Mouse (Mus musculus) heart, embryonic 16.5 days (tissue): ENCODE data around the gene Olfr1222. TPM values are rescaled to one million over a fixed set of nuclear protein-coding genes. Genes with fewer than 3 reads are reported as not detected.

ENCODE experiments used
- ATAC-seq: fragments of 200-750 bp; cut with Nextera tagmentation; replicated peaks from 2 replicates; pipeline ENCODE4 v1.8.0; 2017; ENCODE audit warnings: moderate number of reproducible peaks; ENCODE audit not compliant: insufficient read depth, low FRiP score; ENCODE audit errors: extremely low read depth
- H3K27ac ChIP-seq: fragments of 300-500 bp; sonication (generic); 2 replicates; pipeline ENCODE4 v1.5.1; 2014; ENCODE audit warnings: mild to moderate bottlenecking, low read length, control low read depth, moderate library complexity
- H3K27me3 ChIP-seq: fragments of 300-500 bp; sonication (generic); 2 replicates; pipeline ENCODE4 v1.6.1; 2014; ENCODE audit warnings: low read length, mixed read lengths; ENCODE audit not compliant: control insufficient read depth, insufficient read depth
- H3K36me3 ChIP-seq: fragments of 300-500 bp; sonication (generic); 2 replicates; pipeline ENCODE4 v1.6.1; 2014; ENCODE audit not compliant: control insufficient read depth, insufficient read depth
- H3K4me1 ChIP-seq: fragments of 300-500 bp; sonication (generic); 2 replicates; pipeline ENCODE4 v1.6.1; 2014; ENCODE audit warnings: low read length, mixed read lengths; ENCODE audit not compliant: control insufficient read depth, insufficient read depth
- H3K4me2 ChIP-seq: fragments of 300-500 bp; sonication (generic); 2 replicates; pipeline ENCODE4 v1.6.1; 2014; ENCODE audit warnings: low read depth, mild to moderate bottlenecking, control low read depth, low read length
- H3K4me3 ChIP-seq: fragments of 300-500 bp; sonication (generic); 2 replicates; pipeline ENCODE4 v1.5.1; 2014; ENCODE audit warnings: mild to moderate bottlenecking, control low read depth, low read length
- H3K9ac ChIP-seq: fragments of 300-500 bp; sonication (generic); 2 replicates; pipeline ENCODE4 v1.6.1; 2014; ENCODE audit warnings: low read length, control low read depth
- H3K9me3 ChIP-seq: fragments of 300-500 bp; sonication (generic); replicated peaks from 2 replicates; pipeline ENCODE4 v1.6.1; 2016; ENCODE audit warnings: low read length; ENCODE audit not compliant: control insufficient read depth
- WGBS: fragments of 180-500 bp; shearing (Covaris S2); extraction: QIAGEN DNeasy Blood & Tissue Kit; methylation state at CpG from one replicate; pipeline ENCODE4 v1.1.7; 2014; 5-methylcytosine and 5-hydroxymethylcytosine counted together
- polyA plus RNA-seq: library from polyadenylated mRNA; unstranded; fragments of >200 nt; fragmentation: Nextera tagmentation; extraction: Ambion mirVana; gene quantifications from 2 replicates; pipeline ENCODE4 v1.2.1, GENCODE M21; 2015

Gene Olfr1222
- polyA plus RNA-seq, 1 experiment from 2014 or later: not detected

DNA sequence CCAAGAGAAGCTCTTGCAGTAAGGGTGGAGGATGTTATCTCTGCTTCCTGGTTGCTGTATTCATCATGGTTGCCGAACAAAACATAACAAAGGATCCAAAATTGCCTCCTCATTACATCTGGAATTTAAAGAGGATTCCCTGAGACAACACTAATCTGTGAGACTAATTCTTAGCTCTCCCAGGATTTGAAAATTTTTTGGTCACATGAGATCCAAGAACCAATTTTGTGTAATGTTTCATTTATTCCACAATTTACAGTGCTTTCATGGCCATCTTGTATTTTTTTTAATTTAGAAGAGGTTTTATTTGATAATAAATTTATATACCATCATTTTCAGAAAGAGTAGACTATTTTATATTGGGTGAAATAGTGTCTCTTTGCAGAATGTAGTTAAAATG lies 49.4 kb downstream of the Olfr1222 start, which contains the start of gene Olfr1219:
Gene Olfr1219, minus strand, starts transcription at position 101 of the 400 bp plus-strand sequence.
- 45% methylated on average over 1 of the region's 1 CpGs for WGBS
- H3K36me3 ChIP-seq: no peaks in the 10 kb centered on the region
- no peak within 1 kb of the TSS for H3K4me2 ChIP-seq
- H3K27me3 ChIP-seq: no peaks in the 10 kb centered on the region
- no peaks in the 10 kb centered on the region for H3K9me3 ChIP-seq
- H3K27ac ChIP-seq: no peak within 1 kb of the TSS
- H3K4me1 ChIP-seq: no peaks in the 10 kb centered on the region
- no peak within 1 kb of the TSS for H3K4me3 ChIP-seq
- no peak for ATAC-seq
- no peak within 1 kb of the TSS for H3K9ac ChIP-seq

GRCm38 (mm10) chr2:89081487-89081886 lies 51.4 kb downstream of the Olfr1222 start:
- no peaks in the 10 kb centered on the region for H3K4me1 ChIP-seq
- H3K4me2 ChIP-seq: no peak overlapping the region
- no peak overlapping the region for H3K4me3 ChIP-seq
- H3K27me3 ChIP-seq: no peaks in the 10 kb centered on the region
- H3K27ac ChIP-seq: no peak overlapping the region
- ATAC-seq: no peak
- H3K9ac ChIP-seq: no peak overlapping the region
- no peaks in the 10 kb centered on the region for H3K36me3 ChIP-seq
- H3K9me3 ChIP-seq: no peaks in the 10 kb centered on the region

Other genes starting within 250 kb of the Olfr1222 start
- gene Olfr1208, start 230.7 kb downstream of the Olfr1222 start, polyA plus RNA-seq: not detected in 2 replicates
- gene Olfr1209, start 217.9 kb downstream of the Olfr1222 start, polyA plus RNA-seq: not detected in 2 replicates
- not detected in 2 replicates for gene Olfr1211, start 194.9 kb downstream of the Olfr1222 start, polyA plus RNA-seq
- gene Olfr1212, start 179.1 kb downstream of the Olfr1222 start, polyA plus RNA-seq: not detected in 2 replicates
- not detected in 2 replicates for gene Gm13762, start 152.8 kb downstream of the Olfr1222 start, polyA plus RNA-seq
- not detected in 2 replicates for gene Olfr1214, start 140.4 kb downstream of the Olfr1222 start, polyA plus RNA-seq
- gene Olfr1215, start 126.1 kb downstream of the Olfr1222 start, polyA plus RNA-seq: not detected in 2 replicates
- gene Olfr1216, start 114.7 kb downstream of the Olfr1222 start, polyA plus RNA-seq: not detected in 2 replicates
- not detected in 2 replicates for gene Olfr1217, start 101.0 kb downstream of the Olfr1222 start, polyA plus RNA-seq
- not detected in 2 replicates for gene Olfr1218, start 71.9 kb downstream of the Olfr1222 start, polyA plus RNA-seq
- not detected in 2 replicates for gene Olfr1219, start 49.5 kb downstream of the Olfr1222 start, polyA plus RNA-seq
- not detected in 2 replicates for gene Olfr1220, start 26.2 kb downstream of the Olfr1222 start, polyA plus RNA-seq
- gene Olfr1221, start 15.8 kb downstream of the Olfr1222 start, polyA plus RNA-seq: not detected in 2 replicates
- not detected in 2 replicates for gene Olfr1223, start 18.5 kb upstream of the Olfr1222 start, polyA plus RNA-seq
- gene Olfr1224-ps1, start 31.0 kb upstream of the Olfr1222 start, polyA plus RNA-seq: not detected in 2 replicates
- not detected in 2 replicates for gene Olfr1225, start 41.6 kb upstream of the Olfr1222 start, polyA plus RNA-seq
- gene Olfr1226, start 67.0 kb upstream of the Olfr1222 start, polyA plus RNA-seq: not detected in 2 replicates
- not detected in 2 replicates for gene Olfr1228, start 121.0 kb upstream of the Olfr1222 start, polyA plus RNA-seq
- gene Olfr1229, start 155.0 kb upstream of the Olfr1222 start, polyA plus RNA-seq: not detected in 2 replicates
- not detected in 2 replicates for gene Olfr1230, start 164.2 kb upstream of the Olfr1222 start, polyA plus RNA-seq
- not detected in 2 replicates for gene Olfr1231, start 174.0 kb upstream of the Olfr1222 start, polyA plus RNA-seq
- gene Olfr1232, start 196.6 kb upstream of the Olfr1222 start, polyA plus RNA-seq: not detected in 2 replicates
- not detected in 2 replicates for gene Olfr1233, start 209.3 kb upstream of the Olfr1222 start, polyA plus RNA-seq
- gene Olfr1234, start 231.8 kb upstream of the Olfr1222 start, polyA plus RNA-seq: not detected in 2 replicates